Mouse (Mus musculus): ENCODE data around the gene Sppl3. TPM values are rescaled to one million over a fixed set of nuclear protein-coding genes. Genes with fewer than 3 reads are reported as not detected.

Sppl3 gene
- polyA plus RNA-seq, 1 experiment from 2014 or later = 31.7 TPM

DNA sequence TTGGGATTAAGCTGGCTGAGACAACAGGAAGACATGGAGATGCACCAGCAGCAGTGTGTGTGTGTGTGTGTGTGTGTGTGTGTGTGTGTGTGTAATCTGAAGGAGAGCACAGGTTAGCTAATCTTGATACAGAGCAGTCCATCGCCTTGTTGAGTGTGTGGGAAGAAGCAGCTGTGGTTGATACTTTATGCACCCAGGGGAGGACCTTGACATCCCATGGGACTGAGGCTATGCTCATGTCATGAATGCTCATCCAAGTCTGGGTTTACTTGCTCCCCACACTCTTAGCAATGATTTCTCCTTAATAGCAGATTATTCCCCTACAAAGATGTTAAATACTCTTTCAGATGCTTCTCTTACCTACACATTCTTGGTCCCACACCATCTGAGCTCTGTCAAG is 24.3 kb downstream of the Sppl3 start:
- H3K4me3 ChIP-seq (ENCODE audit: low read depth, low read length) = no peak overlapping the region
- no peak for ATAC-seq (replicated peaks; ENCODE audit: low FRiP score)
- no peak overlapping the region for H3K9ac ChIP-seq (ENCODE audit: low read length)
- H3K27ac ChIP-seq (ENCODE audit: low read depth, low read length) = no peak overlapping the region
- no peaks in the 10 kb centered on the region for H3K4me1 ChIP-seq (replicated peaks; ENCODE audit: control insufficient read depth, insufficient read depth, low read length)
- H3K4me2 ChIP-seq (ENCODE audit: low read depth, low read length, severe bottlenecking) = no peak overlapping the region
- no peaks in the 10 kb centered on the region for H3K27me3 ChIP-seq (ENCODE audit: control insufficient read depth, insufficient read depth, low read length)
- no peaks in the 10 kb centered on the region for H3K36me3 ChIP-seq (ENCODE audit: control insufficient read depth, insufficient read depth, low read length)
- no peak for DNase-seq (ENCODE audit: low spot score)
- WGBS = 86% methylated on average over 1 of the region's 1 CpGs
- H3K9me3 ChIP-seq (ENCODE audit: control insufficient read depth, low read length) = no peaks in the 10 kb centered on the region

DNA sequence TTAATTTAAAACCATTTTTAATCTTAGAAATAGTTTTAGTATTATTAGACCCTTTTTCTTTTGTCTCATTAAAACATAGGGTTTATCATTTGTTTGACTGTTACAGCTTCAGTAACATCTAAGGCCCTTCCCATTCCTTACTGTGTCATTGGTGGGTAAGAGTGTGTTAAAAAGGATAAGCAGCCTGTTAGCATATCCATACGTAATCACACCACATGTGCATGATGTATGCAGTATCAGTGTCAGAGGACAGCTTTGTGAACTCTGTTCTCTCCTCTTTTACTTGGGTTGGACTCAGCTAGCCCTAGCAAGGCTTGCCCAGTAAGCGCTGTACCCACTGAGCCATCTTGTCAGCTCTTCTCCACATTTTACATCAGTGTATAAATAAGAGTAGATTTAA is 26.2 kb downstream of the Sppl3 start:
- Histone ChIP-seq H3K4me2 (ENCODE audit: low read depth, low read length, severe bottlenecking) (no peak overlapping the region), H3K9me3 (ENCODE audit: control insufficient read depth, low read length) (no peaks in the 10 kb centered on the region), H3K9ac (ENCODE audit: low read length) (no peak overlapping the region), H3K4me3 (ENCODE audit: low read depth, low read length) (no peak overlapping the region), H3K36me3 (ENCODE audit: control insufficient read depth, insufficient read depth, low read length) (no peaks in the 10 kb centered on the region), H3K27ac (ENCODE audit: low read depth, low read length) (no peak overlapping the region), H3K27me3 (ENCODE audit: control insufficient read depth, insufficient read depth, low read length) (no peaks in the 10 kb centered on the region), H3K4me1 (replicated peaks; ENCODE audit: control insufficient read depth, insufficient read depth, low read length) (no peaks in the 10 kb centered on the region)
- 89% methylated on average over 2 of the region's 2 CpGs for WGBS
- no peak for DNase-seq (ENCODE audit: low spot score)
- ATAC-seq (replicated peaks; ENCODE audit: low FRiP score) = no peak

GRCm38 (mm10) chr5:115040756-115041155 is 29.8 kb downstream of the Sppl3 start:
- H3K9me3 ChIP-seq (ENCODE audit: control insufficient read depth, low read length) = no peaks in the 10 kb centered on the region
- H3K4me3 ChIP-seq (ENCODE audit: low read depth, low read length) = no peak overlapping the region
- H3K4me2 ChIP-seq (ENCODE audit: low read depth, low read length, severe bottlenecking) = no peak overlapping the region

GRCm38 (mm10) chr5:115043626-115044025 is 32.7 kb downstream of the Sppl3 start:
- WGBS = 89% methylated on average over 4 of the region's 4 CpGs

More at GRCm38 (mm10) chr5:115040756-115041155, 29.8 kb downstream of the Sppl3 start:
- no peak for ATAC-seq (replicated peaks; ENCODE audit: low FRiP score)
- Histone ChIP-seq H3K9ac (ENCODE audit: low read length) (no peak overlapping the region), H3K27me3 (ENCODE audit: control insufficient read depth, insufficient read depth, low read length) (no peaks in the 10 kb centered on the region), H3K27ac (ENCODE audit: low read depth, low read length) (no peak overlapping the region), H3K4me1 (replicated peaks; ENCODE audit: control insufficient read depth, insufficient read depth, low read length) (no peaks in the 10 kb centered on the region), H3K36me3 (ENCODE audit: control insufficient read depth, insufficient read depth, low read length) (no peaks in the 10 kb centered on the region)
- WGBS = 93% methylated on average over 4 of the region's 4 CpGs
- no peak for DNase-seq (ENCODE audit: low spot score)

GRCm38 (mm10) chr5:115045146-115045677 is 34.3 kb downstream of the Sppl3 start:
- 72% methylated on average over 2 of the region's 2 CpGs for WGBS
- H3K9me3 ChIP-seq (ENCODE audit: control insufficient read depth, low read length) = no peaks in the 10 kb centered on the region
- no peaks in the 10 kb centered on the region for H3K4me1 ChIP-seq (replicated peaks; ENCODE audit: control insufficient read depth, insufficient read depth, low read length)
- H3K9ac ChIP-seq (ENCODE audit: low read length) = no peak overlapping the region
- no peak overlapping the region for H3K4me3 ChIP-seq (ENCODE audit: low read depth, low read length)
- DNase-seq (ENCODE audit: low spot score) = no peak
- no peaks in the 10 kb centered on the region for H3K27me3 ChIP-seq (ENCODE audit: control insufficient read depth, insufficient read depth, low read length)
- no peak for ATAC-seq (replicated peaks; ENCODE audit: low FRiP score)
- no peaks in the 10 kb centered on the region for H3K36me3 ChIP-seq (ENCODE audit: control insufficient read depth, insufficient read depth, low read length)
- no peak overlapping the region for H3K4me2 ChIP-seq (ENCODE audit: low read depth, low read length, severe bottlenecking)
- no peak overlapping the region for H3K27ac ChIP-seq (ENCODE audit: low read depth, low read length)

More at GRCm38 (mm10) chr5:115043626-115044025, 32.7 kb downstream of the Sppl3 start:
- H3K36me3 ChIP-seq (ENCODE audit: control insufficient read depth, insufficient read depth, low read length) = no peaks in the 10 kb centered on the region
- no peak overlapping the region for H3K9ac ChIP-seq (ENCODE audit: low read length)
- H3K27ac ChIP-seq (ENCODE audit: low read depth, low read length) = no peak overlapping the region
- H3K27me3 ChIP-seq (ENCODE audit: control insufficient read depth, insufficient read depth, low read length) = no peaks in the 10 kb centered on the region
- H3K4me2 ChIP-seq (ENCODE audit: low read depth, low read length, severe bottlenecking) = no peak overlapping the region
- H3K4me1 ChIP-seq (replicated peaks; ENCODE audit: control insufficient read depth, insufficient read depth, low read length) = no peaks in the 10 kb centered on the region
- DNase-seq (ENCODE audit: low spot score) = no peak
- H3K9me3 ChIP-seq (ENCODE audit: control insufficient read depth, low read length) = no peaks in the 10 kb centered on the region
- H3K4me3 ChIP-seq (ENCODE audit: low read depth, low read length) = no peak overlapping the region
- no peak for ATAC-seq (replicated peaks; ENCODE audit: low FRiP score)

DNA sequence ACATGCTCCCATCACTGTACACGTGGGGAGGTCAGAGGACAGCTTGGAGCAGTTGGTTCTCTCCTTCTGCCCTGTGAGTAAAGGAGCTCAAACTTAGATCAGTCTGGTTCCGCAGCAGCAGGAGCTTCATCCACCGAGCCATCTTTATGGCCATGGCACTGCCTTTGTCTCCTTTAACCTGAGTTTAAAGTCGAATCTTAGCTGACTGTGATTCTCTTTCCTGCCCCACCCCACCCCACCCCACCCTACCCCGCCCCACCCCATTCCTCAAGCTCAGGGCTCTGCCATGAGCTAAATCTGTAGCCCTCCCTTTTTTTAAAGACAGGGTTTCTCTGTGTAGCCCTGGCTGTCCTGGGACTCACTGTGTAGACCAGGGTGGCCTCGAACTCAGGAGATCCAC is 38.8 kb downstream of the Sppl3 start:
- no peak overlapping the region for H3K4me2 ChIP-seq (ENCODE audit: low read depth, low read length, severe bottlenecking)
- no peaks in the 10 kb centered on the region for H3K36me3 ChIP-seq (ENCODE audit: control insufficient read depth, insufficient read depth, low read length)
- no peak overlapping the region for H3K27ac ChIP-seq (ENCODE audit: low read depth, low read length)
- WGBS = 92% methylated on average over 6 of the region's 6 CpGs
- H3K27me3 ChIP-seq (ENCODE audit: control insufficient read depth, insufficient read depth, low read length) = no peaks in the 10 kb centered on the region
- H3K9me3 ChIP-seq (ENCODE audit: control insufficient read depth, low read length) = no peaks in the 10 kb centered on the region
- H3K9ac ChIP-seq (ENCODE audit: low read length) = no peak overlapping the region
- no peak for ATAC-seq (replicated peaks; ENCODE audit: low FRiP score)
- H3K4me3 ChIP-seq (ENCODE audit: low read depth, low read length) = no peak overlapping the region
- DNase-seq (ENCODE audit: low spot score) = no peak
- H3K4me1 ChIP-seq (replicated peaks; ENCODE audit: control insufficient read depth, insufficient read depth, low read length) = 0 out of 2 replicates have a peak, but pooled peaks cover 3% of the 10 kb centered on the region

GRCm38 (mm10) chr5:115050776-115051175 is 39.8 kb downstream of the Sppl3 start:
- no peak overlapping the region for H3K4me2 ChIP-seq (ENCODE audit: low read depth, low read length, severe bottlenecking)
- no peak overlapping the region for H3K9ac ChIP-seq (ENCODE audit: low read length)
- H3K27ac ChIP-seq (ENCODE audit: low read depth, low read length) = no peak overlapping the region
- no peak overlapping the region for H3K4me3 ChIP-seq (ENCODE audit: low read depth, low read length)
- no peak for ATAC-seq (replicated peaks; ENCODE audit: low FRiP score)
- 0 out of 2 replicates have a peak, but pooled peaks cover 3% of the 10 kb centered on the region for H3K4me1 ChIP-seq (replicated peaks; ENCODE audit: control insufficient read depth, insufficient read depth, low read length)
- no peaks in the 10 kb centered on the region for H3K9me3 ChIP-seq (ENCODE audit: control insufficient read depth, low read length)
- no peak for DNase-seq (ENCODE audit: low spot score)
- no peaks in the 10 kb centered on the region for H3K36me3 ChIP-seq (ENCODE audit: control insufficient read depth, insufficient read depth, low read length)
- H3K27me3 ChIP-seq (ENCODE audit: control insufficient read depth, insufficient read depth, low read length) = no peaks in the 10 kb centered on the region
- 82% methylated on average over 6 of the region's 6 CpGs for WGBS

GRCm38 (mm10) chr5:115052546-115052945 is 41.6 kb downstream of the Sppl3 start:
- H3K27me3 ChIP-seq (ENCODE audit: control insufficient read depth, insufficient read depth, low read length) = no peaks in the 10 kb centered on the region
- no peak for ATAC-seq (replicated peaks; ENCODE audit: low FRiP score)
- no peak for DNase-seq (ENCODE audit: low spot score)
- H3K36me3 ChIP-seq (ENCODE audit: control insufficient read depth, insufficient read depth, low read length) = no peaks in the 10 kb centered on the region
- WGBS = 91% methylated on average over 8 of the region's 8 CpGs
- H3K4me1 ChIP-seq (replicated peaks; ENCODE audit: control insufficient read depth, insufficient read depth, low read length) = 0 out of 2 replicates have a peak, but pooled peaks cover 3% of the 10 kb centered on the region
- H3K4me3 ChIP-seq (ENCODE audit: low read depth, low read length) = no peak overlapping the region
- no peaks in the 10 kb centered on the region for H3K9me3 ChIP-seq (ENCODE audit: control insufficient read depth, low read length)
- H3K9ac ChIP-seq (ENCODE audit: low read length) = no peak overlapping the region
- no peak overlapping the region for H3K27ac ChIP-seq (ENCODE audit: low read depth, low read length)
- H3K4me2 ChIP-seq (ENCODE audit: low read depth, low read length, severe bottlenecking) = no peak overlapping the region

- H3K4me3 ChIP-seq (ENCODE audit: low read depth, low read length) = no peak overlapping the region
Measured at GRCm38 (mm10) chr5:115053791-115054396, 43.0 kb downstream of the Sppl3 start.

More at GRCm38 (mm10) chr5:115053791-115054396, 43.0 kb downstream of the Sppl3 start:
- no peaks in the 10 kb centered on the region for H3K36me3 ChIP-seq (ENCODE audit: control insufficient read depth, insufficient read depth, low read length)
- no peaks in the 10 kb centered on the region for H3K27me3 ChIP-seq (ENCODE audit: control insufficient read depth, insufficient read depth, low read length)
- H3K4me1 ChIP-seq (replicated peaks; ENCODE audit: control insufficient read depth, insufficient read depth, low read length) = 0 out of 2 replicates have a peak, but pooled peaks cover 3% of the 10 kb centered on the region
- ATAC-seq (replicated peaks; ENCODE audit: low FRiP score) = no peak
- 92% methylated on average over 22 of the region's 22 CpGs for WGBS
- no peak overlapping the region for H3K9ac ChIP-seq (ENCODE audit: low read length)
- H3K9me3 ChIP-seq (ENCODE audit: control insufficient read depth, low read length) = no peaks in the 10 kb centered on the region
- no peak overlapping the region for H3K4me2 ChIP-seq (ENCODE audit: low read depth, low read length, severe bottlenecking)
- no peak overlapping the region for H3K27ac ChIP-seq (ENCODE audit: low read depth, low read length)
- DNase-seq (ENCODE audit: low spot score) = no peak

Data from forebrain, embryonic 11.5 days (tissue).